Comparison of ENCODE assay signal across 17 mouse cellular contexts in the genomic region with DNA sequence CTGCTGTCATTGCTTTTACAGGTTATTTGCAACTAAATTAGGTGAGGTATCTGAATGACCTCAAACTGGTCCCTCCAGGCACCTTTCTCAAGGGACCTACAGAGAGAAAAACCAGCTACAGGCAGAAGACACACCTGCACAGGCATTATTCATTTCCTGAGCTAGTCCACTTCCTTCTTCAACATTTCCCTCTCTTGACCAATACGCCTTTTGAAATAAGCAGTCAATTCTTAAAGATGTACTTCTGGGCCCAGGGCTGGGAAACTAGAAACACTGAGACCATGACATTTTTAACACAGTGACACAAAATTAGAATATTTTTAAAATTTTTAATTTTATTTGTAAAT. TPM values are rescaled to one million over a fixed set of nuclear protein-coding genes. Genes with fewer than 3 reads are reported as not detected.
DNase-seq lines count a peak whose midpoint lies in the region; ATAC-seq and TF ChIP-seq lines count a peak whose summit lies in the region.
"Had no signal": no experiment of that assay in that cellular context is flagged by ENCODE, and none has a peak within 500 bp of the region (broad histone marks: within the 10 kb centered on the region; RNA-seq: fewer than 3 reads in every experiment).

No protein-coding gene starts in this region.

- DNase-seq in kidney, postnatal 36 days, result no peak
- no peak for DNase-seq in lung, postnatal 14 days
- DNase-seq in liver, postnatal 0 days, result no peak
- DNase-seq in gastrocnemius, adult 18-20 months (ENCODE audit: low spot score), result no peak
- DNase-seq: adrenal gland, postnatal 10 days; cerebellum, adult 9-11 months; gastrocnemius, postnatal 36 days; lung, adult 2 months; midbrain, embryonic 14.5 days had no signal

- TF ChIP-seq POLR2A in bone marrow, adult 2 months (IDR thresholded peaks at IDR 0.05; ENCODE audit: borderline replicate concordance, control insufficient read depth, low read depth, low read length), result no peak

- H3K4me1 ChIP-seq in kidney, embryonic 14.5 days (ENCODE audit: control insufficient read depth, insufficient read depth, low read length), result peaks cover 20% of the 10 kb centered on the region; the same call in 1 of the 2 replicates
- peaks cover 9% of the 10 kb centered on the region; the same call in 1 of the 2 replicates for H3K4me1 ChIP-seq in lung, embryonic 15.5 days
- peaks cover 8% of the 10 kb centered on the region for H3K4me1 ChIP-seq in bone marrow, adult 2 months (ENCODE audit: control insufficient read depth, insufficient read depth, low read length)
- H3K4me1 ChIP-seq in liver, postnatal 0 days (ENCODE audit: insufficient read depth), result peaks cover 4% of the 10 kb centered on the region; the same call in 1 of the 2 replicates

- no peak for TF ChIP-seq EP300 in liver, postnatal 0 days (IDR thresholded peaks at IDR 0.05; ENCODE audit: low read depth)

- 82% methylated on average over 1 of the region's 1 CpGs for WGBS in kidney, embryonic 14.5 days
- 95% methylated on average over 1 of the region's 1 CpGs for WGBS in lung, embryonic 15.5 days
- WGBS in bone marrow, adult 2 months, result 40% methylated on average over 1 of the region's 1 CpGs
- 69% methylated on average over 1 of the region's 1 CpGs for WGBS in liver, postnatal 0 days (ENCODE audit: insufficient replicate concordance)

- H3K4me3 ChIP-seq in kidney, embryonic 14.5 days (ENCODE audit: low read length), result no peak overlapping the region
- H3K4me3 ChIP-seq in lung, embryonic 15.5 days, result no peak overlapping the region
- H3K4me3 ChIP-seq in bone marrow, adult 2 months (replicated peaks; ENCODE audit: control insufficient read depth, low read depth, low read length), result no peak overlapping the region
- H3K4me3 ChIP-seq in liver, postnatal 0 days (ENCODE audit: low read depth, low read length), result no peak overlapping the region

- peak overlapping the region; percentile 88 for H3K27ac ChIP-seq in kidney, embryonic 14.5 days (ENCODE audit: low read depth, low read length)
- H3K27ac ChIP-seq in lung, embryonic 15.5 days, result peak overlapping the region; percentile 70
- H3K27ac ChIP-seq in bone marrow, adult 2 months (ENCODE audit: control insufficient read depth, insufficient read depth, low read depth, low read length, poor library complexity), result peak overlapping the region; percentile 55; the same call in 1 of the 2 replicates
- H3K27ac ChIP-seq in liver, postnatal 0 days (ENCODE audit: low read depth), result peak overlapping the region; percentile 25; the same call in 1 of the 2 replicates

- no peaks in the 10 kb centered on the region for H3K27me3 ChIP-seq in kidney, embryonic 14.5 days (ENCODE audit: control insufficient read depth, insufficient read depth, low read length)
- no peaks in the 10 kb centered on the region for H3K27me3 ChIP-seq in lung, embryonic 15.5 days
- H3K27me3 ChIP-seq in liver, postnatal 0 days (ENCODE audit: insufficient read depth, low read length), result no peaks in the 10 kb centered on the region
- H3K27me3 ChIP-seq: embryonic facial prominence, embryonic 13.5 days; Patski; stomach, embryonic 15.5 days had no signal

- H3K9me3 ChIP-seq in kidney, embryonic 14.5 days (ENCODE audit: control insufficient read depth, low read length), result no peaks in the 10 kb centered on the region
- no peaks in the 10 kb centered on the region for H3K9me3 ChIP-seq in lung, embryonic 15.5 days
- no peaks in the 10 kb centered on the region for H3K9me3 ChIP-seq in liver, postnatal 0 days (ENCODE audit: low read length)
- H3K9me3 ChIP-seq: embryonic facial prominence, embryonic 13.5 days; stomach, embryonic 15.5 days had no signal

- TF ChIP-seq CTCF in bone marrow, adult 2 months (IDR thresholded peaks at IDR 0.05; ENCODE audit: control insufficient read depth, insufficient read depth, low read length), result no peak
- no peak for TF ChIP-seq CTCF in liver, postnatal 0 days (IDR thresholded peaks at IDR 0.05; ENCODE audit: low read depth)

- H3K36me3 ChIP-seq in kidney, embryonic 14.5 days (ENCODE audit: control insufficient read depth, insufficient read depth, low read length), result no peaks in the 10 kb centered on the region
- H3K36me3 ChIP-seq in lung, embryonic 15.5 days, result no peaks in the 10 kb centered on the region
- peaks cover 7% of the 10 kb centered on the region for H3K36me3 ChIP-seq in liver, postnatal 0 days (replicated peaks; ENCODE audit: insufficient read depth, low read length)
- H3K36me3 ChIP-seq: embryonic facial prominence, embryonic 13.5 days; stomach, embryonic 15.5 days had no signal

- ATAC-seq in kidney, embryonic 14.5 days (ENCODE audit: low FRiP score, low TSS enrichment), result no peak
- no peak for ATAC-seq in lung, embryonic 15.5 days (ENCODE audit: borderline replicate concordance, extremely low read depth, low FRiP score, low TSS enrichment)
- no peak for ATAC-seq in liver, postnatal 0 days
- ATAC-seq: forebrain, embryonic 16.5 days; intestine, postnatal 0 days; Patski had no signal

- H3K9ac ChIP-seq in kidney, embryonic 14.5 days (ENCODE audit: low read depth, low read length), result no peak overlapping the region
- no peak overlapping the region for H3K9ac ChIP-seq in lung, embryonic 15.5 days
- no peak overlapping the region for H3K9ac ChIP-seq in liver, postnatal 0 days (replicated peaks)
- H3K9ac ChIP-seq: stomach, embryonic 15.5 days had no signal

- no peak overlapping the region for H3K4me2 ChIP-seq in kidney, embryonic 14.5 days (replicated peaks; ENCODE audit: low read depth, low read length)
- H3K4me2 ChIP-seq in lung, embryonic 15.5 days, result no peak overlapping the region
- peak overlapping the region; percentile 52; the same call in 1 of the 2 replicates for H3K4me2 ChIP-seq in liver, postnatal 0 days (ENCODE audit: low read depth, low read length)

RNA-seq across cellular contexts. Expression of a gene that starts 52.6 kb away (rescaled TPM):
- polyA plus RNA-seq in kidney, embryonic 14.5 days (2014; fragmentation: Nextera tagmentation; extraction: Ambion mirVana), result 96.8 and 101 TPM in 2 replicates
- polyA plus RNA-seq in lung, embryonic 15.5 days (2015; fragmentation: Nextera tagmentation; extraction: Ambion mirVana), result 102 and 103 TPM in 2 replicates
- 32.5 and 64.7 TPM in 2 replicates for polyA plus RNA-seq in bone marrow, adult 2 months (2011; ENCODE audit: insufficient read depth, insufficient read length, low replicate concordance, missing spikeins)
- 87.5 and 93.7 TPM in 2 replicates for polyA plus RNA-seq in liver, postnatal 0 days (2015; fragmentation: Nextera tagmentation; extraction: Ambion mirVana)
- 10 to 100 TPM; 24.2 to 24.3 TPM for total RNA-seq in gastrocnemius, adult 18-20 months (2021)

RNA-seq across cellular contexts. Expression of a gene that starts 52.8 kb away (rescaled TPM):
- polyA plus RNA-seq in kidney, embryonic 14.5 days (2014; fragmentation: Nextera tagmentation; extraction: Ambion mirVana), result 17.8 and 18.5 TPM in 2 replicates
- polyA plus RNA-seq in lung, embryonic 15.5 days (2015; fragmentation: Nextera tagmentation; extraction: Ambion mirVana), result 8.8 and 11.0 TPM in 2 replicates
- polyA plus RNA-seq in bone marrow, adult 2 months (2011; ENCODE audit: insufficient read depth, insufficient read length, low replicate concordance, missing spikeins), result 3.0 and 14.9 TPM in 2 replicates
- polyA plus RNA-seq in liver, postnatal 0 days (2015; fragmentation: Nextera tagmentation; extraction: Ambion mirVana), result 10.9 and 12.6 TPM in 2 replicates
- total RNA-seq in gastrocnemius, adult 18-20 months (2021), result 1 to 10 TPM; 2.6 to 3.5 TPM

Comparison
In these comparisons a context has a peak if more than half of its experiments do, and no peak if none do; other contexts are left out.
1. H3K27ac ChIP-seq: peak in every context shown above with its lines; median percentile 88 in kidney, embryonic 14.5 days; 70 in lung, embryonic 15.5 days; 55 in bone marrow, adult 2 months; 25 in liver, postnatal 0 days.